Mouse (Mus musculus): ENCODE data around the gene Tm4sf19.

GRCm38 (mm10) chr16:32434066-32434465 is 33.8 kb downstream of the Tm4sf19 start:
- TF ChIP-seq CTCF (IDR thresholded peaks at IDR 0.05; ENCODE audit: insufficient read depth, low read length) (no peak), POLR2A (IDR thresholded peaks at IDR 0.05; ENCODE audit: borderline replicate concordance, extremely low read depth, low read depth, low read length) (no peak)

Data from lung, adult 2 months (tissue).